ENCODE assay signal across 29 mouse cellular contexts in genomic region chr8:121568321-121568720, GRCm38 (mm10). TPM values are rescaled to one million over a fixed set of nuclear protein-coding genes. Genes with fewer than 3 reads are reported as not detected.
DNase-seq lines count a peak whose midpoint lies in the region; TF ChIP-seq lines count a peak whose summit lies in the region.
"Had no signal": no experiment of that assay in that cellular context is flagged by ENCODE, and none has a peak within 500 bp of the region (broad histone marks: within the 10 kb centered on the region; RNA-seq: fewer than 3 reads in every experiment).

No protein-coding gene starts in this region.

- in situ Hi-C loops in CH12.LX (cut with MboI; ENCODE audit: low pct_ligation_motif_present, low pct_unique_long_range_greater_than_20kb, low sequenced_read_pairs) = no loop called here

- peak overlapping the region; percentile 99 for H3K27ac ChIP-seq in gastrocnemius, adult 2 months
- H3K27ac ChIP-seq in CH12.LX (ENCODE audit: insufficient read depth, low read depth) = no peak overlapping the region
- H3K27ac ChIP-seq in embryonic facial prominence, embryonic 10.5 days (replicated peaks) = peak overlapping the region; percentile 20; the same call in 1 of the 2 replicates
- H3K27ac ChIP-seq: forebrain, embryonic 10.5 days; heart, embryonic 13.5 days; left cerebral cortex, adult 2 months; midbrain, embryonic 15.5 days had no signal

- DNase-seq in gastrocnemius, adult 2 months = no peak
- DNase-seq in gastrocnemius, postnatal 36 days = no peak
- peak; percentile 56 for DNase-seq in 3134 (ENCODE audit: extremely low read depth, insufficient read length, low spot score)
- no peak for DNase-seq in CH12.LX (ENCODE audit: extremely low read depth)
- DNase-seq in embryonic facial prominence, embryonic 10.5 days (ENCODE audit: low spot score) = no peak
- DNase-seq in left cerebral cortex, adult 11 months (ENCODE audit: low spot score) = no peak
- DNase-seq in frontal cortex, postnatal 14 days (ENCODE audit: low spot score in 2 of 2) = no peak
- no peak for DNase-seq in thymus, postnatal 25 days
- DNase-seq: B cell, adult 2 months; cerebellum, adult 9-11 months; heart, adult 11 months; kidney, adult 9 months; kidney, postnatal 36 days; left cerebral cortex, postnatal 4 days; liver; lung, postnatal 14 days; thymus, postnatal 14 days had no signal

- no peaks in the 10 kb centered on the region for H3K27me3 ChIP-seq in CH12.LX (replicated peaks)
- H3K27me3 ChIP-seq in embryonic facial prominence, embryonic 10.5 days (replicated peaks; ENCODE audit: low read depth, poor library complexity, severe bottlenecking) = no peaks in the 10 kb centered on the region
- H3K27me3 ChIP-seq: heart, embryonic 13.5 days; megakaryocyte, embryonic 14.5 days; midbrain, embryonic 15.5 days had no signal

- H3K79me2 ChIP-seq in CH12.LX (replicated peaks; ENCODE audit: control insufficient read depth, extremely low read depth, insufficient read depth, poor library complexity, severe bottlenecking) = peaks cover 6% of the 10 kb centered on the region

- H3K9ac ChIP-seq in CH12.LX (ENCODE audit: insufficient read depth, low read depth) = no peak overlapping the region
- H3K9ac ChIP-seq: heart, embryonic 13.5 days; midbrain, embryonic 15.5 days had no signal

- no peak overlapping the region for H3K4me3 ChIP-seq in gastrocnemius, adult 2 months
- H3K4me3 ChIP-seq in CH12.LX (replicated peaks in 1 of 3; ENCODE audit: low read depth in 2 of 3, low read length in 2 of 3, poor library complexity in 1 of 3) = no peak overlapping the region
- no peak overlapping the region for H3K4me3 ChIP-seq in embryonic facial prominence, embryonic 10.5 days
- H3K4me3 ChIP-seq: forebrain, embryonic 10.5 days; heart, embryonic 13.5 days; left cerebral cortex, adult 2 months; midbrain, embryonic 15.5 days; myocyte had no signal

- no peak for TF ChIP-seq CTCF in gastrocnemius, adult 2 months (IDR thresholded peaks at IDR 0.05)
- TF ChIP-seq CTCF in CH12.LX (conservative IDR thresholded peaks at IDR 0.05 in 1 of 2, IDR thresholded peaks at IDR 0.05 in 1 of 2; ENCODE audit: low read depth in 2 of 2, low read length in 2 of 2) = no peak

- no peak for TF ChIP-seq RAD21 in CH12.LX (IDR thresholded peaks at IDR 0.05; ENCODE audit: low read depth, low read length)

- 0 out of 4 replicates have a peak, but pooled peaks cover 0 to 3% of the 10 kb centered on the region in 2 experiments for H3K4me1 ChIP-seq in CH12.LX (ENCODE audit: control insufficient read depth in 1 of 2, insufficient read depth in 2 of 2)
- H3K4me1 ChIP-seq in embryonic facial prominence, embryonic 10.5 days = peaks cover 28% of the 10 kb centered on the region

- intact Hi-C loops in gastrocnemius, adult 2 months (cut with DNase I) = no loop called here
- intact Hi-C loops in gastrocnemius, postnatal 36 days (cut with DNase I) = no loop called here

- no peak for TF ChIP-seq EP300 in CH12.LX (IDR thresholded peaks at IDR 0.05; ENCODE audit: low read length)

- no peak for TF ChIP-seq POLR2A in CH12.LX (IDR thresholded peaks at IDR 0.05; ENCODE audit: low read depth, low read length)

- no peak overlapping the region for H3K4me2 ChIP-seq in CH12.LX (ENCODE audit: insufficient read depth, low read depth, poor library complexity, severe bottlenecking)
- H3K4me2 ChIP-seq: heart, embryonic 13.5 days; midbrain, embryonic 15.5 days had no signal

- H3K36me3 ChIP-seq in CH12.LX (replicated peaks in 1 of 2; ENCODE audit: control insufficient read depth in 1 of 2, insufficient read depth in 1 of 2, low read length in 1 of 2) = peaks cover 14 to 90% of the 10 kb centered on the region in 2 experiments
- peaks cover 40% of the 10 kb centered on the region for H3K36me3 ChIP-seq in embryonic facial prominence, embryonic 10.5 days (replicated peaks)
- H3K36me3 ChIP-seq: midbrain, embryonic 15.5 days had no signal

- WGBS in embryonic facial prominence, embryonic 10.5 days = 74% methylated on average over 6 of the region's 6 CpGs

- H3K9me3 ChIP-seq in CH12.LX (replicated peaks; ENCODE audit: low read length) = no peaks in the 10 kb centered on the region
- H3K9me3 ChIP-seq in embryonic facial prominence, embryonic 10.5 days = no peaks in the 10 kb centered on the region
- H3K9me3 ChIP-seq: forebrain, embryonic 10.5 days; G1E; heart, embryonic 13.5 days; megakaryocyte, embryonic 14.5 days; midbrain, embryonic 15.5 days had no signal

- dilution Hi-C loops in CH12.LX (cut with MboI; ENCODE audit: extremely low pct_ligation_motif_present, extremely low pct_unique_long_range_greater_than_20kb, low sequenced_read_pairs) = no loop called here

TF ChIP-seq in CH12.LX, 34 proteins besides CTCF, POLR2A, EP300 and RAD21:
- TF ChIP-seq ZNF384 (IDR thresholded peaks at IDR 0.05; ENCODE audit: low read depth, low read length) = no peak
- TF ChIP-seq KAT2A (IDR thresholded peaks at IDR 0.05; ENCODE audit: insufficient replicate concordance, low read length) = no peak
- TF ChIP-seq TCF12 (IDR thresholded peaks at IDR 0.05; ENCODE audit: low read depth, low read length) = no peak
- TF ChIP-seq HCFC1 (IDR thresholded peaks at IDR 0.05; ENCODE audit: low read depth, low read length) = no peak
- TF ChIP-seq PAX5 (IDR thresholded peaks at IDR 0.05; ENCODE audit: low read length) = no peak
- peak; percentile 93 for TF ChIP-seq MAFK (IDR thresholded peaks at IDR 0.05; ENCODE audit: insufficient replicate concordance, low read length)
- no peak for TF ChIP-seq TBP (conservative IDR thresholded peaks at IDR 0.05; ENCODE audit: low read depth, low read length)
- TF ChIP-seq CHD1 (IDR thresholded peaks at IDR 0.05; ENCODE audit: low read depth, low read length) = no peak

RNA-seq across cellular contexts. Expression of gene Fbxo31, which starts 10.3 kb away (rescaled TPM):
- total RNA-seq in gastrocnemius, adult 2 months (2021) = 100 to 1,000 TPM; 141 to 165 TPM
- total RNA-seq in gastrocnemius, postnatal 36 days (2021) = 100 to 1,000 TPM; 100 to 124 TPM
- total RNA-seq in CH12.LX (2012; rRNA removed) = 13.2 and 13.9 TPM in 2 replicates
- 9.2 and 14.2 TPM in 2 replicates for total RNA-seq in CH12.LX (2014; rRNA removed)
- polyA plus RNA-seq in CH12.LX (2012; ENCODE audit: insufficient read length, low read depth) = 24.7 and 31.9 TPM in 2 replicates
- 13.9 and 15.0 TPM in 2 replicates for polyA plus RNA-seq in embryonic facial prominence, embryonic 10.5 days (2016; fragmentation: Nextera tagmentation; extraction: Ambion mirVana)

RNA-seq across cellular contexts. Expression of gene Map1lc3b, which starts 21.8 kb away (rescaled TPM):
- total RNA-seq in gastrocnemius, adult 2 months (2021) = 100 to 1,000 TPM; 166 to 175 TPM
- total RNA-seq in gastrocnemius, postnatal 36 days (2021) = 100 to 1,000 TPM; 133 to 158 TPM
- total RNA-seq in CH12.LX (2012; rRNA removed) (49.4 and 55.8 TPM in 2 replicates), CH12.LX (2014; rRNA removed) (48.9 and 53.7 TPM in 2 replicates)
- 45.7 and 56.2 TPM in 2 replicates for polyA plus RNA-seq in CH12.LX (2012; ENCODE audit: insufficient read length, low read depth)
- 199 and 215 TPM in 2 replicates for polyA plus RNA-seq in embryonic facial prominence, embryonic 10.5 days (2016; fragmentation: Nextera tagmentation; extraction: Ambion mirVana)

RNA-seq across cellular contexts. Expression of gene 1700018B08Rik, which starts 24.2 kb away (rescaled TPM):
- not detected for total RNA-seq in gastrocnemius, adult 2 months (2021)
- total RNA-seq in gastrocnemius, postnatal 36 days (2021) = not detected
- total RNA-seq in CH12.LX (2012; rRNA removed) (not detected in 2 replicates), CH12.LX (2014; rRNA removed) (not detected in 2 replicates)
- not detected in 2 replicates for polyA plus RNA-seq in CH12.LX (2012; ENCODE audit: insufficient read length, low read depth)
- polyA plus RNA-seq in embryonic facial prominence, embryonic 10.5 days (2016; fragmentation: Nextera tagmentation; extraction: Ambion mirVana) = not detected in 2 replicates
- total RNA-seq: adrenal gland, adult 18-20 months; G1E; gastrocnemius, adult 8-10 months; heart, postnatal 25 days; left cerebral cortex, adult 2 months; left cerebral cortex, postnatal 4 days had no signal
- polyA plus RNA-seq: forebrain, embryonic 10.5 days; G1E; heart, embryonic 13.5 days; intestine, embryonic 14.5 days; liver, embryonic 16.5 days; midbrain, embryonic 15.5 days; myocyte had no signal

Comparison
In these comparisons a context has a peak if more than half of its experiments do, and no peak if none do; other contexts are left out.
1. RNA of gene Fbxo31, which starts 10.3 kb away (total RNA-seq): 141 to 165 TPM in gastrocnemius, adult 2 months and 100 to 124 TPM in gastrocnemius, postnatal 36 days; 9.2 to 14.2 TPM in CH12.LX; every median in the first group is over 4 times any median in the second.